Mouse (Mus musculus) forebrain, postnatal 0 days (tissue): ENCODE data around the gene Fmo2. TPM values are rescaled to one million over a fixed set of nuclear protein-coding genes. Genes with fewer than 3 reads are reported as not detected.

Experiments
- ATAC-seq: fragments of 200-750 bp; cut with Nextera tagmentation; 2 replicates; pipeline ENCODE4 v1.8.0; 2017; ENCODE audit warnings: mild to moderate bottlenecking, moderate library complexity
- DNase-seq: peaks from one replicate; pipeline ENCODE4 v3.0.0-alpha.2; 2015
- H3K27ac ChIP-seq: fragments of 300-500 bp; sonication (generic); 2 replicates; pipeline ENCODE4 v1.5.1; 2014; ENCODE audit warnings: low read depth, mild to moderate bottlenecking, antibody characterized with exemption, low read length, moderate library complexity, mixed read lengths
- H3K27me3 ChIP-seq: fragments of 300-500 bp; sonication (generic); 2 replicates; pipeline ENCODE4 v1.6.1; 2014; ENCODE audit warnings: mild to moderate bottlenecking, low read length, mixed read lengths; ENCODE audit not compliant: insufficient read depth
- H3K36me3 ChIP-seq: fragments of 300-500 bp; sonication (generic); 2 replicates; pipeline ENCODE4 v1.6.1; 2014; ENCODE audit warnings: mild to moderate bottlenecking, moderate library complexity; ENCODE audit not compliant: insufficient read depth
- H3K4me1 ChIP-seq: fragments of 300-500 bp; sonication (generic); 2 replicates; pipeline ENCODE4 v1.6.1; 2014; ENCODE audit warnings: antibody characterized with exemption; ENCODE audit not compliant: insufficient read depth
- H3K4me2 ChIP-seq: fragments of 300-500 bp; sonication (generic); 2 replicates; pipeline ENCODE4 v1.6.1; 2014; ENCODE audit warnings: low read depth, mild to moderate bottlenecking, moderate library complexity
- H3K4me3 ChIP-seq: fragments of 300-500 bp; sonication (generic); 2 replicates; pipeline ENCODE4 v1.5.1; 2014; ENCODE audit warnings: low read depth, low read length, mixed read lengths
- H3K9ac ChIP-seq: fragments of 300-500 bp; sonication (generic); 2 replicates; pipeline ENCODE4 v1.6.1; 2014; ENCODE audit warnings: mild to moderate bottlenecking
- H3K9me3 ChIP-seq: fragments of 300-500 bp; sonication (generic); 2 replicates; pipeline ENCODE4 v1.6.1; 2016; ENCODE audit warnings: low read length
- CTCF ChIP-seq: sonication (generic); IDR thresholded peaks from 2 replicates; pipeline ENCODE4 v1.5.1; 2016; ENCODE audit warnings: antibody characterized with exemption, control low read depth, low read depth
- WGBS: fragments of 180-500 bp; shearing (Covaris S2); extraction: QIAGEN DNeasy Blood & Tissue Kit; methylation state at CpG from one replicate; pipeline ENCODE4 v1.1.7; 2014; 5-methylcytosine and 5-hydroxymethylcytosine counted together
- polyA plus RNA-seq: library from polyadenylated mRNA; unstranded; fragments of >200 nt; fragmentation: Nextera tagmentation; extraction: Ambion mirVana; gene quantifications from 2 replicates; pipeline ENCODE4 v1.2.1, GENCODE M21; 2015
- total RNA-seq: library from RNA; depleted of rRNA; stranded (reverse); fragments of >200 nt; gene quantifications from 2 replicates; pipeline ENCODE4 v1.2.3, GENCODE M21; 2014

Gene Fmo2
- total and polyA plus RNA-seq, 2 experiments from 2014 or later: 0.50 to 0.81 TPM

DNA sequence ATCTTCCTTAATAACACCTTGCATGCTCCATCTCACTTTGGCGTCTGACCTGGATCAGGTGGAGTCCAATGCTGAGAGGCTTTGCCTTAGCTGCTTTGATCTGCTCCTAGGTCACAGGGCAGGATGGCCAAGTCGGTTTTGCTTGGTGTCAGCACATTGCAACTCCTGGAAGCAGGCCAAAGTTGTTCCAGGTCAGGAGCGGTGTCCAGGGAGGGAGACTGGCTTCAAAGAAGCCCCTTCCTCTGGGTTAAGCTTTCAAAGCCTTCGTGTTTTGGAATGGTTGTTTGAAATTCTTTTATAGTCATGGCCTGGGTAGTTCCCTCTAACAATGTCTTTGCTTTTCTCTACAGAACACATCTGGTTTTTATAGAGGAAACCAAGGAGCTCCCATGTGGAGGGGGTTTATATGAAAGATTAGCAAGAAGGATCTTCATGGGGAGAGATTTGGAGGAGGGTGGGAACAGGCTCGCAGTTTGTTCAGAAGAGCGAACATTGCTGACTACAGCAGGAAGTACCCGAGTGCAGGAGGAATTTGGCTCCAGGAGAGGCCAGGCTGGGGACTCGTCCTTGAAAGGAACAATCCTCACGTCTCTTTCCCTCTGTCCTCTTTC, 26.7 kb downstream of the Fmo2 start:
- TF ChIP-seq CTCF: no peak
- Histone ChIP-seq H3K4me2 (no peak overlapping the region), H3K9ac (no peak overlapping the region), H3K4me1 (no peaks in the 10 kb centered on the region), H3K27me3 (no peaks in the 10 kb centered on the region), H3K36me3 (no peaks in the 10 kb centered on the region), H3K27ac (no peak overlapping the region), H3K4me3 (no peak overlapping the region), H3K9me3 (no peaks in the 10 kb centered on the region)
- DNase-seq (no peak), ATAC-seq (no peak)
- WGBS: 62% methylated on average over 9 of the region's 9 CpGs

DNA sequence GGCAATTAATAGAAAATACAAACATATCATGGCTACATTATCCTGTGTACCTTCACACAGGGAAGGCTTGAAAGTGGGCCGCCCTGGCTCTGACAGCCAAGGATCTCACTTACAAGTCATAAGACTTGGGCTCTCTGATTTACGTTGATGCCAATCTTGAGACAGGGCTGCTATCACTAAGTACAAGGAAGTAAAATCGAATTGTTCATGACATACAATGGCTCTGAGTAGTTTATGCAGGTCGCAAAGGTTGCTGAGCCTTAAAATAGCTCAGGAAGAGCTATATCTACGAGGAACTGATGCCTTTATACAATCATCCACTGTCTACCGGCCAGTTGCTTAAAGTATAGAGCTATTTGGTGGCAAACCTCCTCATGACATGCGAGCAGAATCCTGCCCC, 27.5 kb downstream of the Fmo2 start:
- H3K9me3 ChIP-seq: no peaks in the 10 kb centered on the region
- no peak for TF ChIP-seq CTCF
- no peak overlapping the region for H3K4me2 ChIP-seq
- no peaks in the 10 kb centered on the region for H3K4me1 ChIP-seq
- ATAC-seq (no peak), DNase-seq (no peak)
- WGBS: 87% methylated on average over 7 of the region's 7 CpGs
- H3K9ac ChIP-seq: no peak overlapping the region
- H3K4me3 ChIP-seq: no peak overlapping the region
- H3K27ac ChIP-seq: no peak overlapping the region
- no peaks in the 10 kb centered on the region for H3K27me3 ChIP-seq
- H3K36me3 ChIP-seq: no peaks in the 10 kb centered on the region

DNA sequence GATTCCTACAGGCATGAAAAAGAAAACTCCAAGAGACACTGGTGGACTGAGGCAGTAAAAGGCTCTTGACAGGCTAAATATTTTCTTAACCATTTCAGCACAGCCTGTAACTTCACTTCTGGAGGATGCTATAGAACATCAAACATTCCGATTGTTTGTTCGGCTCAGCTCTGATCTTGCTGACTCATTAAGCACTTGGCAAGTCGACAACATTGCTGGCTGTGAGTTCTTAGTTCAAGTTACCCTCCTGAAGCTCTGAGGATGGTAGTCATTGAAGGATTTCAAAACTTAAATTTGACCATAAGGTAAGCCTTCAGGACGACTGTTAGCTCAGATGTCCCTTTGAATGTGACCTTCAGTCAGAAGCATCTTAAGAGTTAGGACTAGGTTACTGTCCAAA, 31.1 kb downstream of the Fmo2 start:
- Histone ChIP-seq H3K4me3 (no peak overlapping the region), H3K9ac (no peak overlapping the region), H3K36me3 (no peaks in the 10 kb centered on the region), H3K27me3 (no peaks in the 10 kb centered on the region), H3K4me1 (no peaks in the 10 kb centered on the region), H3K4me2 (no peak overlapping the region), H3K9me3 (no peaks in the 10 kb centered on the region), H3K27ac (no peak overlapping the region)
- WGBS: 77% methylated on average over 4 of the region's 4 CpGs
- ATAC-seq (no peak), DNase-seq (no peak)
- no peak for TF ChIP-seq CTCF

DNA sequence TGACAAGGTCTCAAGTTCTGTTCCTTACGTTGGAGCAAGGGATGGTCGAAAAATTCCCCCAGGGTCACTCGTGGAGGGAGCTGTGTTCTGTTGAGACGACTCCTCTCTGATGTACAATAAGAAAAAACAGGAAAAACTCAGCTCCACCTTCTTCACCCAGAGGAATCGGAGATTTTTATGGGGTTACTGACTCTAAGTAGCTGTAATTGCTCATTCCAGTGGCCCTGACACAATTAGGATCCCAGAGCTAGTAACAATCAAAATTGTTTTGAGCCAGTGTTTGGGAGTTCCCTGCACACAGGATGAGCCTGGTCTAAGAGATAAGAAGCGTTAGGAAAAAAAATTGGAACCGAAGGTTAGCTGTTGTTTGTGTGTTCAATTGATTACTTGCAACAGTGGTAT, 32.2 kb downstream of the Fmo2 start, which contains the start of gene Fmo1:
Fmo1 (minus strand) TSS at position 331 of the 402 bp plus-strand sequence.
- DNase-seq (no peak), ATAC-seq (no peak)
- no peak for TF ChIP-seq CTCF
- Histone ChIP-seq H3K4me2 (no peak within 1 kb of the TSS), H3K27ac (no peak within 1 kb of the TSS), H3K9me3 (no peaks in the 10 kb centered on the region), H3K9ac (no peak within 1 kb of the TSS), H3K36me3 (no peaks in the 10 kb centered on the region), H3K4me3 (no peak within 1 kb of the TSS), H3K27me3 (no peaks in the 10 kb centered on the region), H3K4me1 (no peaks in the 10 kb centered on the region)
- WGBS: 74% methylated on average over 7 of the region's 7 CpGs

DNA sequence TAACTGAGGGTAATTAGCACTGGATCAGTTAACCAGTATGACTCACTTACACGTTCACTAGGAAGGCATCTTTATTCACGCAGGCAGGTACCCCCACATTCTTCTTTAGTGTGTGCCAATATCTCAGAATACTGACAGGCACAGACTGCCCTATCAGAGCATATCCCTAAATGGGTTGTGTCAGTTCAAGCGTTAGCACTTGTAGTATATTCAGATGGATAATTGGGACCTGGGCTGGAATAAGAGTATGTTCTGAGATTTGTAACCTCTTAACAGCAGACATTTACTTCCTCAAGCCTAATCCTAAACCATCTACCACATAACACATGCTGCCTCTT, 33.1 kb downstream of the Fmo2 start:
- Histone ChIP-seq H3K36me3 (no peaks in the 10 kb centered on the region), H3K4me2 (no peak overlapping the region), H3K27ac (no peak overlapping the region), H3K4me3 (no peak overlapping the region), H3K27me3 (no peaks in the 10 kb centered on the region), H3K4me1 (no peaks in the 10 kb centered on the region), H3K9me3 (no peaks in the 10 kb centered on the region), H3K9ac (no peak overlapping the region)
- WGBS: 52% methylated on average over 3 of the region's 3 CpGs
- no peak for TF ChIP-seq CTCF
- ATAC-seq (no peak), DNase-seq (no peak)

DNA sequence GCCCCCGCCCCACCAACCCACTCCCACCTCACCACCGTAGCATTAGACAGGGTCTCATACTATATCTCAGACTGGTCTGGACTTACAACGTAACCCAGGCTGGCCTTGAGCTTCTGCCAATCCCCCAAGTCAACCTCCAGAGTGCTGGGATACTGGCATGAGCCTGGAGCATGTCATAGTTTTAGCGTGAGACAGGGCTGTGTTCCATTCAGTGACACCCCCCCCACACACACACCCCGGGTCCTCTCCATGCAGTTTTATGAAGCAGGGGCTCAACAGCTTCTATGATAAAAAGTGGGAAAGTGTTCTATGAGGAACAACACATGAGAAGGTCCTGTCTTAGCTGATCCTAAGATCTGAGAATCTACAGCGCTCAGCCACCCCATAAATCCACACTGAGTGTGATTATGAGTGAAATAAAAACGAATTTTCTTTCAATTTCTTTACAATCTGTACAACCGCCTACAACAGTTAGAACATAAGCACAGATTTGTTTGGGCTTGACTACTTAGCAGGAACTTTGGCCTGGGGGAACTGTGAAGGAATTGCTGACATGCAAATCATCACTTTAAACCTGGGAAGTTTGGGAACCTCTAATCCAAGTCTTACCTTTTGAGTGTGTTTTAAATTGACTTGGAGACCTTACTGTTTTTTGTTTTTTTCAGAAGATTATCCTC, 33.6 kb downstream of the Fmo2 start:
- DNase-seq (no peak), ATAC-seq (no peak)
- no peaks in the 10 kb centered on the region for H3K4me1 ChIP-seq
- H3K9ac ChIP-seq: no peak overlapping the region
- no peaks in the 10 kb centered on the region for H3K36me3 ChIP-seq
- H3K4me3 ChIP-seq: no peak overlapping the region
- no peaks in the 10 kb centered on the region for H3K27me3 ChIP-seq
- H3K9me3 ChIP-seq: no peaks in the 10 kb centered on the region
- no peak for TF ChIP-seq CTCF
- no peak overlapping the region for H3K4me2 ChIP-seq
- 85% methylated on average over 8 of the region's 8 CpGs for WGBS
- H3K27ac ChIP-seq: no peak overlapping the region

DNA sequence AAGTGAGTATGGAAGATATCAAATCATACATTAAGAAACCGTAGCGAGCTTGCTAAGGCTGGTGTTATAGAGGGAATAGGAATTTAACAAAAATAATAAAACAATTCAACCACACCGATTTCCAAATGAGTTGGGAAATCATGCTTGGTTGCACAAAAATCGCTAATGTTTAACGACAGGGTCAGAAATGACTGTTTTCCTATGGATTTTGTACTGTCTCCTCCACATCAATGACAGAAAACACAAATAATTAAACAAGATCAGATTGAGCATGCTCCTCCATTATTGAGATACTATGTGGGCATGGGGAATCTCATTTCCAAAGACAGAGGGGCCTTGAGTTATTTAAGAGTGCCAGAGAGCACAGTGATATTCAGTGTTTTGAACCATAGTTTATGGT, 34.2 kb downstream of the Fmo2 start:
- 91% methylated on average over 5 of the region's 5 CpGs for WGBS
- H3K9me3 ChIP-seq: no peaks in the 10 kb centered on the region

More for the DNA sequence above, 34.2 kb downstream of the Fmo2 start:
- no peak for TF ChIP-seq CTCF
- no peak for ATAC-seq
- no peaks in the 10 kb centered on the region for H3K27me3 ChIP-seq
- H3K36me3 ChIP-seq: no peaks in the 10 kb centered on the region
- no peak overlapping the region for H3K4me3 ChIP-seq
- H3K4me2 ChIP-seq: no peak overlapping the region
- no peak overlapping the region for H3K27ac ChIP-seq
- no peak for DNase-seq
- no peak overlapping the region for H3K9ac ChIP-seq
- no peaks in the 10 kb centered on the region for H3K4me1 ChIP-seq
